Mouse (Mus musculus): ENCODE data around the gene Morn5. TPM values are rescaled to one million over a fixed set of nuclear protein-coding genes. Genes with fewer than 3 reads are reported as not detected.

Morn5 gene
- 0.25 TPM in 2 replicates for polyA plus RNA-seq (2012; rRNA removed)

DNA sequence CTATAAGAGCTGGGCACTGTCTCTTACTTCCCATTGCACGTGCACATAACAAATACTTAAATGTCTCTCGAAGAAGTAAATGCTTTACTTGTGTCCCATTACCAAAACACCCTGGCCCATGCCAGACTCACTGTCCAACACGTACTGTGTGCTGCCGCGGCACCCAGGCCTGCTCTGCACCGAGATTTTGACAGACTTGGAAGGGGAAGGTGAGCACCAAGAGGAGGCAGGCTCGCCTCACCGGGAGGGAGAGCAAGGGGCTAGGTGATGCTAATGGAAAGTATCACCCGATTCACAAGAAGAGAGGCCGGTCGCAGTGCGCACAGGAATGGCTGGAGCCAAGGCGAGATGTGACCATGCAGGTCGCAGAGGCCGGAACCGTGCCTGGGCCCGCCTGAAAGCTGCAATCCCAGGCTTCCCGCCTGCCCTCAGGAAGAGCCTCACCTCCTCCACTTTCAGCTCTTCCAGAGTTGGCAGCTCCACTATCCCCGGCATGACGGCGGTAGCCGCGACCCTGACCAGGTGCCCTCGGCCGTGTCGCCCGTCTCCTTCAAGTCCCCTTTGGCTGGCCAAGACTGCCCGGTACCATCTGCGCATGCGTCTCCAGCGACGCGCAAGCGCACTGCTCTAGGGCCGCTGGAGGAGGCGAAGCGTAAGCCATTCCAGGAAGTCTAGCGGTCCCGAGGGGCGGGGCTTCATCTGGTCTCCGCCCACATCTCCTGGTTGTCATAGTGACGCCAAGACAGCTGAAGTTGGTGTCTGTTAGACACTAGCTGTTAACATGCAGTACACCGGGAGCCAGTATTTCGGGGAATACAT, at the start of gene Morn5, which contains the start of gene Ndufa8:
Gene Morn5 (plus strand): TSS at position 711 of the 819 bp plus-strand sequence.
Gene Ndufa8 (minus strand): TSS at position 659 of the 819 bp plus-strand sequence.
- DNase-seq (ENCODE audit: low spot score): peak; percentile 99

DNA sequence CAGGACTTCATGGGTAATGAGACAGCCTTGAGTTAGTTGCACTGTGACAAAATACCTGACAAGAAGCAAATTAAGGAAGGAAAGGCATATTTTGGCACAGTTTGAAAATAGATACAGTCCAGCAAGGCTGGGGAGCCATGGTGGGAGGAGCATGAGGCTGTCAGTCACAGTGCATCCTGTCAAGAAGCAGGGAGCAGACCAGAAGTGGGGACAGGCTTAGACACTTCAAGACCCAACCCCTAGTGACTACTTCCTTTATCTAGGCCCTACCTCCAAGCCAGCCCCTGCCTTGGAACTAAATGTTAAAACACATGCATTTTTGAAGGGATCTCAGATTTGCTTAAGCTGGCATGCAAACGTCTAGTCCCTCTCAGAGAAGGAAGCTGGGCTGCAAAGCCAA, 48.9 kb upstream of the Morn5 start:
- no peak for DNase-seq (ENCODE audit: low spot score)

DNA sequence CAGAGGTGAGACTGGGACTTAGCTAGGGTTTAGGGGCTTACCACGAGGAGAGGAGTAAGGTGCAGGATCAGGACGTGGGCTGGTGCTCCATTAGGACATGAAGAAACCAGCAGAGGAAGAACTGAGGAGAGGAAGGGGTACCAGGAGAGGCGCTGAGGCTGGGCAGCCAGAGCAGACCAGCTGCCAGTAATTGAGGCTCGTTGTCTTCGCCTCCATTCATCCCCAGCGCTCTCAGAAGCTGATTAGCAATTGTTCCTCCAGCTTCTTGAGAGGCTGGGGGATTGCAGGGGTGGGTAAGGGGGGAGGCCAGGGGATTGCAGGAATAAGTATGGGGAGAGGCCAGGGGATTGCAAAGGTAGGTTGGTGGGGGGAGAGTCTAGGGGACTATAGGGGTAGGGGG, 47.1 kb upstream of the Morn5 start:
- no peak for DNase-seq (ENCODE audit: low spot score)

DNA sequence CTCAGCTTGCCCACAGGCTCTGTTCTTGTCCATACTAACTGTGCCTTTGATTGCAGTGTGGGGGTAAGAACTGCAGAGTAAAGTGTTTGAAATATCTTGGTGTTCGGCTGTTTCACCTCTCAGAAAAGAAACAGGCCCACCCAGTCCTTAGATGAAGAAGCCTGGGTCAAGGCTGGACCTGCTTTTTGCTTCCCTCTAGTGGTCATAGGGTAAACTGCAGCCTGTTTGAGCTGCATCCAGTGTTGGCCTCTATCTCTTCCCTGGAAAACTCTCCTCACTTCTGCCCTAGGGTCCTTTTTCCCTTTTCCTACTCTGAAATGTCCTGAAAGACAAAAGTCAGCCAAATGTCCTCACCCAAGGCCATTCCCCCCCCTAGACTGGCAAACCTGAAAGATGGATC, 41.2 kb upstream of the Morn5 start:
- no peak for DNase-seq (ENCODE audit: low spot score)

DNA sequence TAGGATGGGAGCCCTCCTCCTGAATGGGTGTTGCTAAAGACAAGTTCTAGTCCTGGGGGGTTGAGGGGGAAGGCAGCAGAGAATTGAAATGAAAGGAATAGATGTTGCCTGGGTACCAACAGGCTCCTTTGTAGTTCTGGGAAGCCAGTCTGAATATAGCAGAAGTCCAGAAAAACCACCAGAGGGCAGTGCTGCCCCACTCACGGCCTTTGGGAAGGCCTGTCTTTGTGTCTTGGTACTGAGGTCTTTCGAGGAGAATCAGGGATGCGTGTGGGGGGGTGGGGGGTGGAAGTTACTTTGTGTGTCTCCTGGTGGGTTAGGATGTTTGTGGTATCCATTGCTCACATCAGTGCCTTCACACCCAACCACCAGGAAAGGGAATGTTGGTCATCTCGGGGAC, 39.9 kb upstream of the Morn5 start:
- no peak for DNase-seq (ENCODE audit: low spot score)

GRCm38 (mm10) chr2:36010579-36010978, 38.7 kb upstream of the Morn5 start:
- no peak for DNase-seq (ENCODE audit: low spot score)

DNA sequence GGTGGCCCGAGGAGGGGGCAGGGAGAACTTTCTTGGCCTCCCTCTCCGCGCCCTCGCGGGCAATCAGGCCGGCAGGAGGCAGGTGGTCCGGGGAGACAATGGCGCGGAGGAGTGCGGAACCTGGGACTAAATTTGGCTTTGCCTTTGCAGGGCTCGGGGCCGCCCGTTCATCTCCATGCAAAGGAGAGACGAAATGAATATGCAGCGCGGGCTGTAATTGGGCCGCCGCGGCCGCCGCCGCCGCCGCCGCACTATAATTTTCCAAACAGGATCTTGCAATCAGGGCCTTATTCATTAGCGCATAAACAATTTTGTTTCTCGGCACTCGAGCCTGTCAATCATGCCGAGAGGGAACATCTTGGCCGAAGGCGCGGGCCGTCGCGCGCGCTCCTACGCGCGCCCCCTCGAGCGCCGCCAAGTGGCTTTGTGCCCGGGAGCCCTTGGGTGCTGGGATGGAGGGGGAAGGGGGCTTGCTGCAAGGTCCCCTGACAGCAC, 37.9 kb upstream of the Morn5 start:
- no peak for DNase-seq (ENCODE audit: low spot score)

GRCm38 (mm10) chr2:36013010-36013409, 36.2 kb upstream of the Morn5 start:
- DNase-seq (ENCODE audit: low spot score): no peak

GRCm38 (mm10) chr2:36021385-36022159, 27.7 kb upstream of the Morn5 start:
- peak; percentile 49 for DNase-seq (ENCODE audit: low spot score)

DNA sequence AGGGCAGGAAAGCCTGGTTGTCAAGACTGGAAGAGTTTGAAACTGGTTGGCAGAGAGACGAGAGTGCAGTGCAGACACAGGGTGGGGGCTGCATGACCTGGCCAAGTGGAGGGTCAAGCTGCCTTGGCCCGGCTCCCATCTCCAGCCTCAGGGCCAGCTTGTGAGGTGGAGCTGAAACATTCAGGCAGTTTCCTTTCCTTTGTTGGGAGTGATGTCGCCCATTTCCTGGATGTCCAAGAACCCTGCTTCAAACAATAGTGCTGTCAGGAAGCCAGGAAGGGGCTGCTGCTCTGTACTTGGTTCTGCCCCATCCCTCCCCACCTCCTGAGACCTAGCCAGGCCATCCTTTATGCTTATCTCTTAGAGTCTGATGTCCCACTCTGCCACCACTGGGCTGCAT, 26.0 kb upstream of the Morn5 start:
- DNase-seq (ENCODE audit: low spot score): no peak

- DNase-seq (ENCODE audit: low spot score): no peak
These were observed 16.4 kb upstream of the Morn5 start for GRCm38 (mm10) chr2:36032884-36033283.

- DNase-seq (ENCODE audit: low spot score): no peak
These were observed 15.3 kb upstream of the Morn5 start for GRCm38 (mm10) chr2:36033966-36034365.

GRCm38 (mm10) chr2:36034898-36035297, 14.4 kb upstream of the Morn5 start:
- DNase-seq (ENCODE audit: low spot score): no peak

GRCm38 (mm10) chr2:36035413-36036081, 13.7 kb upstream of the Morn5 start:
- DNase-seq (ENCODE audit: low spot score): no peak

DNA sequence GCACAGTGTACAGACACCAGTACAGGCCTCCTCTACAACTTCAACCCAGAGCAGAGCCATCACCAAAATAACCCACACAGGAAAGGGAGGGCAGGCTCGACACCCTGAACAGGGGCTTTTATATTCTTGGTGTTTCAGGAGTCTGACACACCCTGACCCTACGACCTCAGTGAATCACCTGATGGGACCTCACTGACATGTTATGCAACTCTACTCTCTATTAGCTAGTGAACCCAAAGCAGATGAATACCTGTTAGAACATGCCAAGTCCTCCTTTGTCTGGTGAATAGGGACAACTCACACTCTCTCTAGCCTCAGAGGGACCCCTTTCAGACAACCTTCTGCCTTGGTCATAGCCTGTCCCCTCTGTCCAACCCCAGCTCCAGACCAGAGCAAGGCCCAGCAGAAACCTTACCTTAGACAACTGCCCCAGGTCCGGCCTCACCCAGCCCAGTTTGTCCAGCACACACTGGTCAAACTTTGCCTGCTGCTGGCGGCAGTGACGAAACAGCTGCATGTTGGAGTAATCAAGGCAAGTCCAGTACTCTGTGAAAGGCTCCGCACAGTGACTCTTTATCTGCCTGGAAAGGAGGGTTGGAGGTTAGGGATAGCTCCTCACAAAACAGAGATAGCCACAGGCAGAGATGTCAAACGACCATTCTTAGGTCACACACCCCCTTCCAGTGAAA, 9.8 kb upstream of the Morn5 start:
- DNase-seq (ENCODE audit: low spot score): no peak

- DNase-seq (ENCODE audit: low spot score): no peak
These were observed 8.4 kb upstream of the Morn5 start for GRCm38 (mm10) chr2:36040872-36041271.

- no peak for DNase-seq (ENCODE audit: low spot score)
These were observed 1.1 kb upstream of the Morn5 start for GRCm38 (mm10) chr2:36048164-36048563.

DNA sequence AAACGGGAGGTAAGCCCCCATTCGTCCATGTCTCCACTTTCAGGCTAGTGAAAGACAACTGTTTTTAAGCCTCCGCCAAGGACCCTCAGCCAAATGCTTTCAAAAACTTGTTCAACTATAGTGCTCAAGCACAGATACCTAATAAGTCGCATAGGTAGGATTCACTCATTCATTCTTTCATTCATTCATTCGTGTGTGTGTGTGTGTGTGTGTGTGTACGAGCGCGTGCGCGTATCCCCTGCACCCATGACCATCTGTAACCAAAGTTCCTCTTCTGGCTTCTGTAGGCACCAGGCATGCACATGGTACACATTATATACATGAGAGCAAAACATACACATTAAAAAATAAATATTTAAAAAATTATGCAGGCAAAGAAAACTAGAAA, 303 bp downstream of the Morn5 start:
- DNase-seq (ENCODE audit: low spot score): no peak

- DNase-seq (ENCODE audit: low spot score): no peak
These were observed 4.0 kb downstream of the Morn5 start for GRCm38 (mm10) chr2:36053249-36053648.

- DNase-seq (ENCODE audit: low spot score): no peak
These were observed 7.0 kb downstream of the Morn5 start for GRCm38 (mm10) chr2:36056248-36056647.

DNA sequence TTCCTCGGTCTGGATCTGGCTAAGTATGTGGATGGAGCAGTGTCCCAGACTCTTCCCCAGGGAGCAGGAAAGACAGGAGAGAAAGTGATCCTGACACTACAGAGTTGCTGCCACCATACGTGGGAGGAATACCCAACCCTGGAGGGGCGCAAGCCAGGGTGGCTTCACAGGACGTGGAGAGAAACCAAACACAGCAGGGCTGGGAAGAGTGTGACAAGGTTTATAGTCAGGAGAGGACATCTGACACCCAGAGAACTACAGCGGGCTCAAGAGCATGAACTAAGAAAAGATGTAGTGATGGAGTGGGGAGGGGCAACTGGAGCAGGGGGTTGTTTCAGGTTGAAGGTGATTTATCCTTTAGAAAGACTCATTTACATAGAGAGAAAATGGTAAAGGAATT, 12.2 kb downstream of the Morn5 start:
- no peak for DNase-seq (ENCODE audit: low spot score)

GRCm38 (mm10) chr2:36067132-36067531, 17.9 kb downstream of the Morn5 start:
- DNase-seq (ENCODE audit: low spot score): no peak
